Mouse (Mus musculus): ENCODE measurements around the gene Ccdc158. TPM values are rescaled to one million over a fixed set of nuclear protein-coding genes. Genes with fewer than 3 reads are reported as not detected.

Gene Ccdc158
- total RNA-seq (2021) = under 1 TPM; 0.10 to 0.25 TPM
- long read RNA-seq, experiment 1 = 0 reads
- long read RNA-seq, experiment 2 = 0 reads

- peak in 1 of 2 experiments; percentile 32 for DNase-seq (ENCODE audit: low spot score in 2 of 2)
Measured at GRCm38 (mm10) chr5:92674859-92675573, at the start of gene Ccdc158. TSS of gene Ccdc158 (minus strand) at chr5:92675271.

- DNase-seq (ENCODE audit: low spot score in 2 of 2) = no peak
Measured at GRCm38 (mm10) chr5:92721610-92722009, 46.5 kb upstream of the Ccdc158 start.

- no peak for DNase-seq (ENCODE audit: low spot score in 2 of 2)
Measured at GRCm38 (mm10) chr5:92718856-92719255, 43.8 kb upstream of the Ccdc158 start.

- DNase-seq (ENCODE audit: low spot score in 2 of 2) = no peak
Measured at GRCm38 (mm10) chr5:92717666-92718360, 42.7 kb upstream of the Ccdc158 start.

GRCm38 (mm10) chr5:92715890-92716289 is 40.8 kb upstream of the Ccdc158 start:
- DNase-seq (ENCODE audit: low spot score in 2 of 2) = no peak

GRCm38 (mm10) chr5:92715319-92715718 is 40.2 kb upstream of the Ccdc158 start:
- no peak for DNase-seq (ENCODE audit: low spot score in 2 of 2)

GRCm38 (mm10) chr5:92714886-92715285 is 39.8 kb upstream of the Ccdc158 start:
- no peak for DNase-seq (ENCODE audit: low spot score in 2 of 2)

- DNase-seq (ENCODE audit: low spot score in 2 of 2) = no peak
Measured at GRCm38 (mm10) chr5:92712621-92713395, 37.7 kb upstream of the Ccdc158 start.

GRCm38 (mm10) chr5:92711666-92712290 is 36.7 kb upstream of the Ccdc158 start:
- DNase-seq (ENCODE audit: low spot score in 2 of 2) = no peak

- no peak for DNase-seq (ENCODE audit: low spot score in 2 of 2)
Measured at GRCm38 (mm10) chr5:92710779-92711178, 35.7 kb upstream of the Ccdc158 start.

GRCm38 (mm10) chr5:92707921-92708491 is 32.9 kb upstream of the Ccdc158 start:
- no peak for DNase-seq (ENCODE audit: low spot score in 2 of 2)

GRCm38 (mm10) chr5:92703671-92704070 is 28.6 kb upstream of the Ccdc158 start:
- no peak for DNase-seq (ENCODE audit: low spot score in 2 of 2)

- DNase-seq (ENCODE audit: low spot score in 2 of 2) = no peak
Measured at GRCm38 (mm10) chr5:92701750-92702149, 26.7 kb upstream of the Ccdc158 start.

- no peak for DNase-seq (ENCODE audit: low spot score in 2 of 2)
Measured at GRCm38 (mm10) chr5:92698837-92699529, 23.9 kb upstream of the Ccdc158 start.

GRCm38 (mm10) chr5:92698131-92698836 is 23.2 kb upstream of the Ccdc158 start:
- DNase-seq (ENCODE audit: low spot score in 2 of 2) = no peak

- DNase-seq (ENCODE audit: low spot score in 2 of 2) = no peak
Measured at GRCm38 (mm10) chr5:92694316-92694995, 19.4 kb upstream of the Ccdc158 start.

GRCm38 (mm10) chr5:92693744-92694143 is 18.7 kb upstream of the Ccdc158 start:
- DNase-seq (ENCODE audit: low spot score in 2 of 2) = no peak

GRCm38 (mm10) chr5:92692206-92693007 is 17.3 kb upstream of the Ccdc158 start:
- DNase-seq (ENCODE audit: low spot score in 2 of 2) = no peak
